Mouse (Mus musculus) cerebral cortex, adult 2 months (tissue): ENCODE data around the gene Sytl2.

ENCODE experiments used
- WGBS: fragments of 180-500 bp; shearing (Covaris S2); methylation state at CpG from one replicate; pipeline ENCODE4 v1.1.7; 2018; 5-methylcytosine and 5-hydroxymethylcytosine counted together

Sytl2 gene

DNA sequence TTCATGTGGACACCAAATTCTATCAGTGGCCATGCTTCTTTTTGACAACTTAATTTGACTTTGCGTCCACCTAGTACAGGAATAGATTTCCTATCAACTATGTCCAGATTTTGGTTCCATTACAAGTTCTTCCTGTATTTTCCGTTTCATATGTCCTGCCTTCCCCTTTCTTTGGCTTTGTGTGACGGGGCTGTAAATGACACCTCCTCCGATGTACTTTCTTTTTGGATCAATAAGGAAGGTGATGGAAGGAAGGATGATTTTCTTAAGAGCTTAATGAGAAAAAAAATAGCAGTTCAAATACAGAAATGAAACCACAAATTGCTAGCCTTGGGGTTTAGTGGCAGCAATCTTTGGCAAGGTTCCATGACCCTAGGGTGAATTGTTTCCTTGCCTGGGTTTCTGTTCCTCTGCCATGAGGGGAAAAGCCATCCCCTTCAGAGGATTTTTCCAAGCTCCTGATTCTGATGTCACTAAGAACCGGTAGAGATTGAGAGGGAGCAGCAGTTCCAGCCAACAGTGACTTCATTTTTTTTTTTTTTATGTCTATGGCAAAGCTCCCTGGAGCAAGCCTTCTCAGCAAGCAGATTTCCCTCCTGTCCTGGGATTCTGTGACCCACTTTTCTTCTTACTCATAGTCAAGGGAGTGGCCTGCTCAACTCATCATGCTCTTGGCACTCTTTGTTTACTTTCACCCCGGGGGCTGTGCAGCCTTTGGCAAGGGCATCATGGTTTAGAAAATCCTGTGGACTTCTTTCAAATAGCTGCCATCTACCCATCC is 68.2 kb downstream of the Sytl2 start:
- WGBS, result 58% methylated on average over 6 of the region's 6 CpGs

DNA sequence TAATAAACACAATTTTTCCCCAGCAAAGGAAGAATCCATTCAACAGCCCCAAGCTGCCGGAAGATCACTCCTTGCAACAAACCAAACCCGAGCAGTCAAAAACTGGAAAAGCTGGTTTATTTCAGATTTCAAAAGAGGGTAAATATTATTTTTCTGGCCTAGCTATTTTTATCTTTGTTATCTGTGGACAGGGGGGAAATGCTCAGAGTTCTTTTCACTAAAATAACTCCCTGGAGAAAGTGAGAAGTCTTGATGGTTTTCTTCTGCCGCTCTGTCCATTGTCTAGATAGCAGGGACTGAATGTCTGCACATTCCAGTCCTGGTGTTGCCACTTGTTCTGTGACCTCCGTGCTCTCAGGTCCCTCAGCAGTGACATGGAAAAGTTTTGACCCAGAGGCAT is 70.8 kb downstream of the Sytl2 start:
- WGBS, result 81% methylated on average over 4 of the region's 4 CpGs

DNA sequence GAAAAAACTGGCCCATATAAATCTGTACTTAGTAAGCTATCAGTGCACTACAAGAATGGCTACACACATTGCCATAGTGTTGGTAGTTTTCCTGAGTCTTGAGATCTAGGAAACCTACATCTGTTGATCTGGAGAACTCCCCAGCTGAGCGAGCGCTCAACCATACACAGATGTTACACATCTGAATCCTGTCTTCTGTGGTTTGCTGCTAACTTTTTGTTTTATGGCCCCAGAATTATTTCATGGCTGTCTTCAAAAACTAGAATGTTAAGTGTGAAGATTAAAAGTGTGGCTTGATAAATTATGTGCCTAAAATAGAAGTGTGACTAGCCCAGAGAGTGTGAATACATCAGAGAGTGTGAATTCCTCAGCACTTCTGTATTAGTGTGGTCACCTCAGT is 82.4 kb downstream of the Sytl2 start:
- 89% methylated on average over 2 of the region's 2 CpGs for WGBS

DNA sequence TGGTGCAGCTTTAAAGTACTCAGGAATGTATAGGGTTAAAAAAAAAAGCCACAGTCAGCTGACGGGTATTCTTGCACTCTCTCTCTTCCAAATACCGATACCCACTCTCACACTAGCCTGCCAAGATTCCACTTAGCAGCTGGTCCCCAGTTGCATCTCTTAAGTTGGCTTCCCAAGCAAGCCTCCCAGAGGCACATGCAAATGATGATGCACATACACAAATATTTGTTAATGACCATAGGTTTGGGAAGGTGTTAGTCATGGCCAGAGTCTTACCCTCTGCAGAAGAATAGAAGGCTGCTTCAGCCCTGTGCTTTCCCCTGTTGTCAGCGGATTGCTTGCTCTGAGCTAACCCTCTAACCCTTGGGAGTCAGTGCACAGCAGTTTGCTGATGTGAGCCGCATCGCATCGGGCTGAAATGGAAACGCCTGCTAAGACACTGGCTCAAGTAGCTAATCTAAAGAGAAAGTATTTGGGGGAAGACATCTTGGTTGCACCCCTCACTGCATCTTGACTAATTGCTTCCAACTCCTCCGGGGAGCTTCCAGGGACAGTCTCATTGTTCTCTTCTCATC is 84.9 kb downstream of the Sytl2 start:
- 5% methylated on average over 8 of the region's 8 CpGs for WGBS

DNA sequence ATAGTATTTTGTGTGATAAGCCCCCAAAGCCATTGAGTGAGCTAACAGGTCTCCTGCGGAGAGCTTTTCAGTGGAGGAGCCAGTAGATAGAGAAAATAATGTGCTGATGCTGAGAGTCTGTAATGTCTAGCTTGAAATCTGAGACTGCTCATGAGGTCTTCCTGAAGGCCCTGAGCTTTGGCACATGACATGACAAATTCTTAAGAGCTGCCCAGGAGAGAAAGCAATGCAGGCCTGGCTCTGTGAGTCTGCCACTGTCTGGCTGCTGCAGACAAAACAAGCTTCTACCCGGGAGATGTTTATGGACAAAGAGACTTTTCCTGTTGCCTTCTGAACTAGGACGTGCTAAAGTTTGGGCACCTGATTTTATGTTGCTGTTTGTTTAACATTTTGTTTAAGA is 87.7 kb downstream of the Sytl2 start:
- WGBS, result 41% methylated on average over 3 of the region's 3 CpGs

DNA sequence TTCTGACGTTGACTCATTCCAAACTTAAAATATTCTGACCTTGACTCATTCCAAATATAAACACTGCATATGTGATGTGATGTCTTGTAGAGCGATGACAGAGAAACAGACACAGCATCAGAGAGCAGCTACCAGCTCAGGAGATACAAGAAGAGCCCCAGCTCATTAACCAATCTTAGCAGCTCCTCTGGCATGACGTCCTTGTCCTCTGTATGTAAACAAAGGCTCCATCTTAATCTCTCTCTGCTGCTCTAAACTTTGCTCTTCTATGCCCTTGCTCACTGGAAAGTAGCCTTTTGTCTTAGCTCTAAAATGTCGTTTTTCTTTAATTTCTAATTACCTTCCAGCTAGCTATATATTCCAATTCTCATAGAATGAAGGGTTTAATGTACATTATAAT is 93.0 kb downstream of the Sytl2 start:
- WGBS, result 52% methylated on average over 4 of the region's 4 CpGs

DNA sequence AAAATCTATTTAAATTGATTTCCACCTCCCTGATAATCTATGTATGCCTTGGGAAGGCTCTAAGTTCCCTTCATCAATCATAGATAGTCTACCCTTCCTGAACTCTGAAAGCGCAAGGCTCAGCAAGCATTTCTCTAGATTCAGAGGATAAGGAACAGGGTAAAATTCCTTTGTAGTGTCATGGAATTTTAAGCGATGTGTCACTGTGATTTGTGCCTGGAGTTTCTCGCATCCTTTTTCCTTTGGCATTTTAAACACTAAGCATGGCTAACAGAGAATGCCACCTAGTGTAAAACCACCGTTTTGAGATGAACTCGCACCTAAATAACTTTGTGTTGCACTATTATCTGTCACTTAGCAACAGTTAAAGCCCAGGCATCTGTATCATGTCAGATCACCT is 93.9 kb downstream of the Sytl2 start:
- 48% methylated on average over 5 of the region's 5 CpGs for WGBS

DNA sequence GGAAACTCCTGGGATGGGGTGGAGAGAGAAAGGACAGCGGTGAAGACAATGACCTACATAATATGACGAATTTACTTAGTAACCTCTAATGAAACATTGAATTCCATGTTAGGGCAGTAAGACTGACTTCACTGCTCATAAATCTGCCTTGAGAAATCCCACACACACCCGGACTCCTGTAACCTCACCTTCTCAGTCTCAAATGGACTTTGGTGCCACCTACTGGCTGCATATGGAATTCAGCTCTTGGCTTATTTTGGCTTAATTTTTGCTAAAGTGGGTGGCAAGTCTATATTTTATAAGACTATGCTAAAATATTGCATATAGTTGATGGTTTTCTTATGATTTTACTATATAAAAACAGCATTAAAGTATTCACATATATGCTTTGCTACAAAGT is 107.9 kb downstream of the Sytl2 start:
- whole genome bisulfite sequencing, result 44% methylated on average over 3 of the region's 3 CpGs

DNA sequence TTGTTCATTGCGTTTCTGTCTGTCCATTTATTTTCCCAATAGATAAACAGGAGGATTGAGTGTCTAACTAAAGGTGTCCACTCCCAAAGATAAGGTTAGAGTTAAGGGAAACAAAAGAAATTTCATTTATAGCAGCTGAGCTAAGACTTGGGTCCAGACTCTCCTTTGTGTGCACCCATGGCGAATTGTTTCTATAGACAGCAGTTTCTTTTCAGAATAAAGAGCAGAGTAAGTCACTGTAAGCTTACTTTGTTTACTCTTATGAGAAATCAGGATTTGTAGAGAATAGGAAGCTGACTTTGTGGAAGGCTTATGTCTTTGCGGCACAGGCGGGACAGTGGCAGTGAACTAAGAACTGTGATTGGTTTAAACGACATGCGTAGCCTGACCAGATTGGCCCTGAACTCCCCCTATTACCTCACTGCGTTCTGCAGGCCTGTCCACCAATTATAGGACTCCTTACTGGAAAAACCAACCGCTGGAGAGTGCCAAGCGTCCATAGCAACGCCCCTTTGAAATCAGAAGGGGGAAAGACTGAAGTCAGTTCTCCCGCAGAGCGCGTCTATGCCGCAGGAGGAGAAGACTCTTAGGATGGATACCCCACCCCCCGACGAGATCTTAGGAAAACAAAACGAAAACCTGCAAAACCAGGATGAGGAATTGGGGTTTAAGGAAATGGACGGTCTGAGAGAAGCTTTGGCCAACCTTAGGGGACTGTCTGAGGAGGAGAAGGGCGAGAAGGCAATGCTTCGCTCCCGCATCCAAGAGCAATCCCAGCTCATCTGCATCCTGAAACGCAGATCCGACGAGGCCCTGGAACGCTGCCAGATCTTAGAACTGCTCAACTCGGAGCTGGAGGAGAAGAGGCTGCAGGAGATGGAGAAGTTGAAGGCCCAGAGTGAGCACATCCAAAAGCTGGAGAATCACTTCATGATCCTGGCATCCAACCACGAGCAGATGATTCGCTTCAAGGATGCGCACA is 124.3 kb downstream of the Sytl2 start, which contains the start of gene Ccdc89:
Gene Ccdc89 (plus strand): TSS at position 558 of the 982 bp plus-strand sequence.
- 15% methylated on average over 29 of the region's 29 CpGs for WGBS

DNA sequence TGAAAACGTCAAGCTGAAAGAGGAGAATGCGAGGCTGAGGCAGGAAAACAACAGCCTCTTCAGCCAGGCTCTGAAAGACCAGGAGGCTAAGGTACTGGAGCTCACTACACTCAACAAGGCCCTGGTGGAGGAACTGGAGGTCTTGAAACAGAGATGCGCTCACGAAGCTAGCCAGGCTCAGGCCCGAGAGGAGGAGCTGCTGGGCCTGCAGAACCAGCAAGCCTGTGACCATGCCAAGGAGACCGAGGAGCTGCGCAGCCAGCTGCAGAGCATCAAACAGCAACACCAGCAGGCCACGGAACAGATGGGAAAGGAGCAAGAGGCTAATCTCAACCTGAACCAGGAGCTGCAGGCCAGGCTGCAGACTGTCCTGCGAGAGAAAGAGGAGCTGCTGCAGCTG is 125.0 kb downstream of the Sytl2 start:
- 64% methylated on average over 9 of the region's 9 CpGs for WGBS

DNA sequence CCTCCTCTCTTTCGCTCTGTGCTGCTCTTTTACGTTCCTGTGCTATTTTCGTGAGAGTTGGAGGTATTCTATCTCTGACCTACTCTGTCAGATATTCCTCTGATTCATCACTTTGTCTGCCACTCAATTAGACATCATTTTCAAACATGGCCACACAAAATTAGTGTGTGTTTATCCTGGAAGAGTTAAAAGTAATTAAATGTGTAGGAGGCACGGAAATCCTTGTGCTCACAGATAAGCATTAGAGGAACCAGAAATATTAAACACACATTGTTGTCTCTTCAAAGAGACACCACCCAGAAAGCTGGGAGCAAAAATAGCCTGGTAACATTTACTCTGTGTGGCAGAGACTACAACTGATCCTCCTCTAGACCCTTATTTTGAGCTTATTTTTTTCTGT is 138.0 kb downstream of the Sytl2 start:
- 60% methylated on average over 4 of the region's 4 CpGs for WGBS

DNA sequence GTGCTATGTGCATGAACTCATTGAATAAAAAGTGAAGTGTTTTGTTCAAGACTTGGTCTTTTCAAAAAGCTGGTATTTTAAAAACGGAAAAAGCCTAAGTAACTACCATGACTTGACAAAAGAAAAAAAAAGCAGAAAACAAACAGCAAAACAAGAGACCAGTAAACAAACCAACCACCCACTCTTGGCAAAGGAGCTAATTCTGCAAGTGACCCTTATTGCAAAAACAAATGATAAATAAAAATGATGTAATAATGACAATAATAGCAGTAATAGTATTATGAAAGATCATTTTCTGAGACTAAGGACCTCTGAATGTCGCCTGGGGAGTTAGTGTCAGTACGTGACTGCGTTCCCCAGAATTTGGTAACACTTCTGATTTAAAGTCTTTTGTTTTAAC is 140.0 kb downstream of the Sytl2 start:
- 2% methylated on average over 4 of the region's 4 CpGs for WGBS

DNA sequence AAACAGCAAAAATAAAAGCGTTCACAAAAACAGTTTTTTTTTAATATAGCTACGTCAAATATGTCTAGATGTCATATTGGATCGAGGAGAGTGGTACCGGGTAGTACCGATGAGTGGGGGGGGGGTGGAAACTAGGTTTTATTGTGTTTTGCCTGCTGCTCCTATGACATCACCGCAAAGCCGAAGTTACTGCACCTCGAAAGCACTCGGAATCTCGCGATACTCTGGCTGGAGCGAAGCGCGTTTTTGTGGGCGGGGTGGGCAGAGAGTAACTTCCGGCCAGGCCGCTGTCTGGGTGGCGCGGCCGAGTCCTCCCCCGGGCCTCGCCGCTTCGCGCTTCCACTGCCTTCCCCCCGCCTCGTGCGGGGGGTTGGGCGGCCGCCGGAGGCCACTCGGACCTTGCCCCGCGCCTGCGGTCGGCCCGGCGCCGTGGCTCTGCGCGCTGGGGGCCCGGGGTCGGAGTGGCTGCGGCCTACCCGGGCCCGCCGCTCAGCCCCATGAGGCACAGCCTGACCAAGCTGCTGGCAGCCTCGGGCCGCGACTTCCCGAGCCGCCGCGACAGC is 140.5 kb downstream of the Sytl2 start, which contains the start of gene Crebzf:
Gene Crebzf (plus strand): TSS at position 212 of the 563 bp plus-strand sequence.
- WGBS, result under 1% methylated on average over 50 of the region's 54 CpGs

DNA sequence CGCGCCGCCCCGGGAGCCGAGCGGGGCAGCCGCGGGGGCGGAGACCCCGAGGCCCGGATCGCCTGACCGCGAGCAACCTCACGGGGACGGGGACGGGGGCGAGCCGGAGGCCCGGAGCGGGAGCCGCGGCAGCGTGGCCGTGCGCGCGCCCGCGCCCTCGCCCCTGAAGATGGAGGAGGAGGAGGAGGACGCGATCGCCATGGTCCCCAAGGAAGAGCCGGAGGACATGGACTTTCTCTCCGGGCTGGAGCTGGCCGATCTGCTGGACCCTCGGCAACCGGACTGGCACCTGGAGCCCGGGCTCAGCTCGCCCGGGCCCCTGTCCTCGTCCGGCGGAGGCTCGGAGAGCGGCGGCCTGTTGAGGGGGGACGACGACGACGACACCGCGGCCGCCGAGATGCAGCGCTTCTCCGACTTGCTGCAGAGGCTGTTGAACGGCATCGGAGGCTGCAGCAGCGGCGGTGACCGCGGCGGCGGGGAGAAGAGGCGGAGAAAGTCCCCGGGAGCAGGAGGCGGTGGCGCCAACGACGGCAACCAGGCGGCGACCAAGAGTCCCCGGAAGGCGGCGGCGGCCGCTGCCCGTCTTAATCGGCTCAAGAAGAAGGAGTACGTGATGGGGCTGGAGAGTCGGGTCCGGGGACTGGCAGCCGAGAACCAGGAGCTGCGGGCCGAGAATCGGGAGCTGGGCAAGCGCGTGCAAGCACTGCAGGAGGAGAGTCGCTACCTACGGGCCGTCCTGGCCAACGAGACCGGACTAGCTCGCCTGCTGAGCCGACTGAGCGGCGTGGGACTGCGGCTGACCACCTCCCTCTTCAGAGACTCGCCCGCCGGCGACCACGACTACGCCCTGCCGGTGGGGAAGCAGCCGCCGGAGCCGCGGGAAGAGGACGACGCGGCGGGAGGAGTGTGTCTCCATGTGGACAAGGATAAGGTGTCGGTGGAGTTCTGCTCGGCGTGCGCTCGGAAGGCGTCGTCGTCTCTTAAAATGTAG is 141.3 kb downstream of the Sytl2 start:
- WGBS, result under 1% methylated on average over 123 of the region's 123 CpGs

DNA sequence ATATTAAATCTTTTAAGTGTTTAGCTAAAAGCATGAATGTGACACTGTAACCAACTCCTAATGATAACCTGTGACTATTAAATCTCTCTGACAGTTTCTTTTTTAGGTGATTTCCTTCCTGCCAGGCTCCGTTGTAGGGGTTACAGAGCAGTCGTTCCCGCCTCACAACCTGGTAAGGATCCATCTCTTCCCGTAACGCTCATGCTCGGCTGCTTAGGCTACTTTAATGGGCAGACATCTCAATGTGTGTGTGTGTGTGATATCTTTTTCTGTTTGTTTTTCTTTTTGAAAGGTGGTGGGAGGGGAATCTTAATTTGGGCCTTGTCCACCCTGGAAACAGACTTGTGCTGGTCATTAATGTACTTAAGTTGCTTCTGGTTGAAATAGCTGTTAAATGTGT is 142.2 kb downstream of the Sytl2 start:
- 1% methylated on average over 6 of the region's 6 CpGs for WGBS

DNA sequence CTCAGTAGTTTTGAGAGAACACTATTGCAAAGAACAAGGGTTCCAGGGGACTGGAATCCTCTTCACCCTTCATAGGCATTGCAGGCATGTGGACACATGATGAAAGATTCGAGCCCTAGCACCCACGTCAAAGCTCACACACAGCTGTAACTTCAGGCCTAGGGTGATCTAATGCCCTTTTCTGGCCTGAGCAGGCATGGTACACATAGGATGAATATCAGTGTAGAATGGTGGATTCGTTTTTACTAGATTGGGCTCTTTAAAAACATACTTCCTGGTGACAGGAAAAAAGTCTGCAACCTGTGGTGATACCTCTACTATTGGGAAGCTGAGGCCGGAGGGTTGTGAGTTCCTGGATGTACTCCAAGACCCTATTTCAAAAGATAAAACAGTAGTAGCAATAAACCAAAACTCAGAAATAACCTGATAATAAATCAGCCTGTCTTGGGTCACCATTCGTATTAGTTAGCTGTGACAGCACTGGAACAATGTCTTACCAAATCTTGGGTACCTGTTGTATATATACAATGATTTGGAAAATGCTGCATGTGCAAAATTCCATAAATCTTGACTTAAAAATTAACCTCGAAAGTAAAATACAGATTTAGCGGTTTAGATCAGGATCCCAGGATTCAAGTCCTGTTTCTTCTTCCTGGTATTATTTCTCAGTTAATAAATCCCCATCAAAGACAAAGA is 154.2 kb downstream of the Sytl2 start:
- WGBS, result 8% methylated on average over 7 of the region's 7 CpGs

DNA sequence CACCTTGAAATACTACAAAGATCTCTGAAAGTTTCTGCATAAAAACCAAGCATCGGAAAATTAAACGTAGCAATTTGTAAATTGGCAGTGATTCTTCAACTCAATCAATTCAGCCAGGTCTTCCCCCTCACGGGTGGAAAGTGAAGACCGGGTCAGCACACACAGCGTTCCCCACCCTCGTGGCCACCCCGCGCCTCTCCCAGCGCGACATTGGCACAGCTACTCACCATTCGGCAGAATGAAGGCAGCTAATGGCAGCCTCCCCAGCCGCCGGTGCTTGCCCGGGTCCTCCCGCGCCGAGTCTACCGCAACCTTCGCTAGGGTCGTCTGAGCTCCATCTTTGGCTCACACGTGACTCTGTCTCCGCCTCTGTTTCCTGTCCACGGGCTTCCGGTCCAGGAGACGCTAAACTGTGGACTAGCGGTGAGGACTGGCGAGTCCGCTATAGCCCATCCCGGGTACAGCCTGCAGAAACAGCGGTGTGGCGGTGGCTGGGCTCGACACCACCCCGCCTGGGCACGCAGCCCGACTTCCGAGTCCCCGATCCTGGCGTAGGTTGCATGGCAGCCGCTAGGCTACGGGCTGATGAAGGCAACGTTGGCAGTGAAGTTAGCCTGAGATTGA is 154.9 kb downstream of the Sytl2 start, which contains the start of gene Tmem126a:
Gene Tmem126a (minus strand): TSS at position 385 of the 624 bp plus-strand sequence.
- WGBS, result under 1% methylated on average over 41 of the region's 41 CpGs

DNA sequence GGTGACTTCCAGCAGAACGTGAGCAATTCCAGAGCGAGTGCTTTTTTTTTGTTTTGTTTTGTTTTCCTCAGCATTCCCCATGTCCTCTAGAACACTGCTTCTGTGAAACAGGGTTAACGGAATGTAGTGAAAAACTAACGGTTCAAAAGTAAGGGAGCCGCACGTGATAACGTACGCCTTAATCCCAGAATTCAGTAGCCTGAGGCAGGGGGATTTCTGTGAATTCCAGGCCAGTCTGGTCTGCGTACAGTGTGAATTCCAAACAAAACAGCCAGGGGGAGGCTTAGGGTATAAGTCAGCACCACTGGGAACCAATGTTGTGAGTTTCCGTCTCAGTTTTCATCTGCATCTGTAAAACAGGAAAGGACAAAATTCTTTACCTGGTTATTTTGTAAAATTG is 155.5 kb downstream of the Sytl2 start:
- WGBS, result 2% methylated on average over 10 of the region's 10 CpGs
